ENCODE assay signal across 16 mouse cellular contexts in genomic region chr5:24056865-24057264, GRCm38 (mm10). TPM values are rescaled to one million over a fixed set of nuclear protein-coding genes. Genes with fewer than 3 reads are reported as not detected.
DNase-seq lines count a peak whose midpoint lies in the region; TF ChIP-seq lines count a peak whose summit lies in the region.
"Had no signal": no experiment of that assay in that cellular context is flagged by ENCODE, and none has a peak within 500 bp of the region (broad histone marks: within the 10 kb centered on the region; RNA-seq: fewer than 3 reads in every experiment).

No protein-coding gene starts in this region.

- no peak overlapping the region for H3K4me3 ChIP-seq in embryonic fibroblast, embryonic 13.5 days (ENCODE audit: insufficient read depth, low read length)
- H3K4me3 ChIP-seq: embryonic facial prominence, embryonic 13.5 days; embryonic facial prominence, embryonic 15.5 days; forebrain, embryonic 10.5 days; forebrain, embryonic 12.5 days had no signal

- H3K27ac ChIP-seq in embryonic fibroblast, embryonic 13.5 days (ENCODE audit: insufficient read depth, low read length) = peak overlapping the region; percentile 76; the same call in 1 of the 2 replicates
- H3K27ac ChIP-seq: embryonic facial prominence, embryonic 13.5 days; embryonic facial prominence, embryonic 15.5 days; forebrain, embryonic 10.5 days; forebrain, embryonic 12.5 days had no signal

- DNase-seq in 3T3-L1 (ENCODE audit: low read depth, low spot score) = peak; percentile 78
- DNase-seq in 416B (ENCODE audit: low read depth) = peak; percentile 40
- no peak for DNase-seq in embryo, embryonic 9.5 days (ENCODE audit: extremely low spot score)
- no peak for DNase-seq in layer of hippocampus, adult 18-20 months (ENCODE audit: low spot score in 2 of 2)
- no peak for DNase-seq in cerebellum, adult 11-12 months
- DNase-seq: adrenal gland, adult 8-10 months; adrenal gland, postnatal 36 days; cerebellum, adult 11 months; cerebellum, adult 2 months; cerebellum, adult 9-10 months; cerebellum, postnatal 25 days had no signal

- no peak for TF ChIP-seq CTCF in embryonic fibroblast, embryonic 13.5 days (IDR thresholded peaks at IDR 0.05; ENCODE audit: borderline replicate concordance, insufficient read depth, low read length)

- TF ChIP-seq POLR2A in embryonic fibroblast, embryonic 13.5 days (IDR thresholded peaks at IDR 0.05; ENCODE audit: low read depth, low read length) = no peak

- no peaks in the 10 kb centered on the region for H3K4me1 ChIP-seq in embryonic fibroblast, embryonic 13.5 days (ENCODE audit: control insufficient read depth, insufficient read depth, low read length)
- H3K4me1 ChIP-seq: forebrain, embryonic 10.5 days; forebrain, embryonic 12.5 days had no signal

RNA-seq across cellular contexts. Expression of gene Fam126a, which starts 26.4 kb away (rescaled TPM):
- 38.2 and 47.7 TPM in 2 replicates for polyA plus RNA-seq in embryonic fibroblast, embryonic 13.5 days (2011; ENCODE audit: insufficient read length, low read depth, missing spikeins)
- 10 to 100 TPM; 25.9 to 26.8 TPM for total RNA-seq in layer of hippocampus, adult 18-20 months (2021)

RNA-seq across cellular contexts. Expression of gene Klhl7, which starts 43.5 kb away (rescaled TPM):
- polyA plus RNA-seq in embryonic fibroblast, embryonic 13.5 days (2011; ENCODE audit: insufficient read length, low read depth, missing spikeins) = 20.1 and 27.8 TPM in 2 replicates
- total RNA-seq in layer of hippocampus, adult 18-20 months (2021) = 10 to 100 TPM; 87.9 to 91.3 TPM

Comparison
In these comparisons a context has a peak if more than half of its experiments do, and no peak if none do; other contexts are left out.
1. DNase-seq: peak in 3T3-L1 (single experiment) and 416B (single experiment); none in embryo, embryonic 9.5 days (single experiment), layer of hippocampus, adult 18-20 months (0 of 2) and cerebellum, adult 11-12 months (single experiment).